Mouse (Mus musculus): Measurements from ENCODE around the gene Mrps21. TPM values are rescaled to one million over a fixed set of nuclear protein-coding genes. Genes with fewer than 3 reads are reported as not detected.

Mrps21 gene
- 20.0 TPM for polyA plus RNA-seq (2014; fragmentation: Illumina TruSeq; extraction: RNeasy Lipid Tissue Mini Kit (QIAGEN cat#74804); ENCODE audit: low read depth, low replicate concordance)

GRCm38 (mm10) chr3:95871392-95871867, at the start of gene Mrps21:
Gene Mrps21 (minus strand): TSS chr3:95871519.

GRCm38 (mm10) chr3:95904568-95904967, 33.2 kb upstream of the Mrps21 start, which contains the start of gene Car14:
Gene Car14 (minus strand): TSS chr3:95904691.

GRCm38 (mm10) chr3:95893606-95894316, 22.4 kb upstream of the Mrps21 start, which contains the start of gene Aph1a:
Gene Aph1a (plus strand): TSS chr3:95893969.

GRCm38 (mm10) chr3:95891211-95892065, 20.1 kb upstream of the Mrps21 start, which contains the start of gene BC028528:
Gene BC028528 (minus strand): TSS chr3:95892005.

GRCm38 (mm10) chr3:95881979-95882815, 10.9 kb upstream of the Mrps21 start, which contains the start of gene Ciart:
Gene Ciart (minus strand): TSS chr3:95882251.

GRCm38 (mm10) chr3:95855502-95856089, 15.7 kb downstream of the Mrps21 start, which contains the start of gene Prpf3:
Gene Prpf3 (minus strand): TSS chr3:95855885.

GRCm38 (mm10) chr3:95818571-95819288, 52.6 kb downstream of the Mrps21 start, which contains the start of gene Rprd2:
Gene Rprd2 (minus strand): TSS chr3:95818863.

Other genes with a start within 250 kb of the Mrps21 start
- gene Ensa, start 246.5 kb downstream of the Mrps21 start, polyA plus RNA-seq (2014; fragmentation: Illumina TruSeq; extraction: RNeasy Lipid Tissue Mini Kit (QIAGEN cat#74804); ENCODE audit: low read depth, low replicate concordance), result 68.6 TPM
- gene Mcl1, start 212.7 kb downstream of the Mrps21 start, polyA plus RNA-seq (2014; fragmentation: Illumina TruSeq; extraction: RNeasy Lipid Tissue Mini Kit (QIAGEN cat#74804); ENCODE audit: low read depth, low replicate concordance), result 818 TPM
- gene Adamtsl4, start 183.6 kb downstream of the Mrps21 start, polyA plus RNA-seq (2014; fragmentation: Illumina TruSeq; extraction: RNeasy Lipid Tissue Mini Kit (QIAGEN cat#74804); ENCODE audit: low read depth, low replicate concordance), result 2.2 TPM
- gene Ecm1, start 131.9 kb downstream of the Mrps21 start, polyA plus RNA-seq (2014; fragmentation: Illumina TruSeq; extraction: RNeasy Lipid Tissue Mini Kit (QIAGEN cat#74804); ENCODE audit: low read depth, low replicate concordance), result 3.3 TPM
- gene Tars2, start 111.3 kb downstream of the Mrps21 start, polyA plus RNA-seq (2014; fragmentation: Illumina TruSeq; extraction: RNeasy Lipid Tissue Mini Kit (QIAGEN cat#74804); ENCODE audit: low read depth, low replicate concordance), result 7.1 TPM
- gene Rprd2, start 52.7 kb downstream of the Mrps21 start, polyA plus RNA-seq (2014; fragmentation: Illumina TruSeq; extraction: RNeasy Lipid Tissue Mini Kit (QIAGEN cat#74804); ENCODE audit: low read depth, low replicate concordance), result 63.9 TPM
- 38.7 TPM for gene Prpf3, start 15.6 kb downstream of the Mrps21 start, polyA plus RNA-seq (2014; fragmentation: Illumina TruSeq; extraction: RNeasy Lipid Tissue Mini Kit (QIAGEN cat#74804); ENCODE audit: low read depth, low replicate concordance)
- gene Ciart, start 10.7 kb upstream of the Mrps21 start, polyA plus RNA-seq (2014; fragmentation: Illumina TruSeq; extraction: RNeasy Lipid Tissue Mini Kit (QIAGEN cat#74804); ENCODE audit: low read depth, low replicate concordance), result not detected
- 23.7 TPM for gene BC028528, start 20.5 kb upstream of the Mrps21 start, polyA plus RNA-seq (2014; fragmentation: Illumina TruSeq; extraction: RNeasy Lipid Tissue Mini Kit (QIAGEN cat#74804); ENCODE audit: low read depth, low replicate concordance)
- gene Aph1a, start 22.4 kb upstream of the Mrps21 start, polyA plus RNA-seq (2014; fragmentation: Illumina TruSeq; extraction: RNeasy Lipid Tissue Mini Kit (QIAGEN cat#74804); ENCODE audit: low read depth, low replicate concordance), result 50.7 TPM
- gene Car14, start 33.2 kb upstream of the Mrps21 start, polyA plus RNA-seq (2014; fragmentation: Illumina TruSeq; extraction: RNeasy Lipid Tissue Mini Kit (QIAGEN cat#74804); ENCODE audit: low read depth, low replicate concordance), result 1.8 TPM
- 138 TPM for gene Anp32e, start 57.7 kb upstream of the Mrps21 start, polyA plus RNA-seq (2014; fragmentation: Illumina TruSeq; extraction: RNeasy Lipid Tissue Mini Kit (QIAGEN cat#74804); ENCODE audit: low read depth, low replicate concordance)
- 7.5 TPM for gene Plekho1, start 124.5 kb upstream of the Mrps21 start, polyA plus RNA-seq (2014; fragmentation: Illumina TruSeq; extraction: RNeasy Lipid Tissue Mini Kit (QIAGEN cat#74804); ENCODE audit: low read depth, low replicate concordance)
- 59.9 TPM for gene Vps45, start 186.9 kb upstream of the Mrps21 start, polyA plus RNA-seq (2014; fragmentation: Illumina TruSeq; extraction: RNeasy Lipid Tissue Mini Kit (QIAGEN cat#74804); ENCODE audit: low read depth, low replicate concordance)
- 23.3 TPM for gene Otud7b, start 233.0 kb upstream of the Mrps21 start, polyA plus RNA-seq (2014; fragmentation: Illumina TruSeq; extraction: RNeasy Lipid Tissue Mini Kit (QIAGEN cat#74804); ENCODE audit: low read depth, low replicate concordance)